Mouse (Mus musculus) hindbrain, embryonic 11.5 days (tissue): ENCODE results near the gene Dpp6. TPM values are rescaled to one million over a fixed set of nuclear protein-coding genes. Genes with fewer than 3 reads are reported as not detected.

Source experiments
- ATAC-seq: fragments of 200-750 bp; cut with Nextera tagmentation; 2 replicates; pipeline ENCODE4 v1.8.0; 2017; ENCODE audit warnings: mild to moderate bottlenecking, moderate TSS enrichment, moderate library complexity; ENCODE audit not compliant: low FRiP score
- DNase-seq: peaks from one replicate; pipeline ENCODE4 v3.0.0-alpha.2; 2015; ENCODE audit warnings: low spot score
- H3K27ac ChIP-seq: fragments of 300-500 bp; sonication (generic); 2 replicates; pipeline ENCODE4 v1.5.1; 2014; ENCODE audit warnings: mild to moderate bottlenecking, low read depth, low read length
- H3K27me3 ChIP-seq: fragments of 300-500 bp; sonication (generic); 2 replicates; pipeline ENCODE4 v1.6.1; 2014; ENCODE audit warnings: mild to moderate bottlenecking, low read length, moderate library complexity, mixed read lengths; ENCODE audit not compliant: control insufficient read depth, insufficient read depth
- H3K36me3 ChIP-seq: fragments of 300-500 bp; sonication (generic); 2 replicates; pipeline ENCODE4 v1.6.1; 2014; ENCODE audit warnings: mild to moderate bottlenecking, low read length, moderate library complexity, mixed read lengths; ENCODE audit not compliant: control insufficient read depth, insufficient read depth
- H3K4me1 ChIP-seq: fragments of 300-500 bp; sonication (generic); replicated peaks from 2 replicates; pipeline ENCODE4 v1.6.1; 2014; ENCODE audit warnings: low read length, mixed read lengths; ENCODE audit not compliant: control insufficient read depth, insufficient read depth
- H3K4me2 ChIP-seq: fragments of 300-500 bp; sonication (generic); replicated peaks from 2 replicates; pipeline ENCODE4 v1.6.1; 2014; ENCODE audit warnings: mild to moderate bottlenecking, low read depth, low read length
- H3K4me3 ChIP-seq: fragments of 300-500 bp; sonication (generic); 2 replicates; pipeline ENCODE4 v1.5.1; 2014; ENCODE audit warnings: low read depth, low read length
- H3K9ac ChIP-seq: fragments of 300-500 bp; sonication (generic); 2 replicates; pipeline ENCODE4 v1.6.1; 2014; ENCODE audit warnings: low read depth, low read length
- H3K9me3 ChIP-seq: fragments of 300-500 bp; sonication (generic); 2 replicates; pipeline ENCODE4 v1.6.1; 2016; ENCODE audit warnings: low read length; ENCODE audit not compliant: control insufficient read depth
- WGBS: fragments of 180-500 bp; shearing (Covaris S2); extraction: QIAGEN DNeasy Blood & Tissue Kit; methylation state at CpG from one replicate; pipeline ENCODE4 v1.1.7; 2014; 5-methylcytosine and 5-hydroxymethylcytosine counted together
- polyA plus RNA-seq: library from polyadenylated mRNA; unstranded; fragments of >200 nt; fragmentation: Nextera tagmentation; extraction: Ambion mirVana; gene quantifications from 2 replicates; pipeline ENCODE4 v1.2.1, GENCODE M21; 2014

Dpp6 gene
- polyA plus RNA-seq, 1 experiment from 2014 or later: 13.8 TPM

DNA sequence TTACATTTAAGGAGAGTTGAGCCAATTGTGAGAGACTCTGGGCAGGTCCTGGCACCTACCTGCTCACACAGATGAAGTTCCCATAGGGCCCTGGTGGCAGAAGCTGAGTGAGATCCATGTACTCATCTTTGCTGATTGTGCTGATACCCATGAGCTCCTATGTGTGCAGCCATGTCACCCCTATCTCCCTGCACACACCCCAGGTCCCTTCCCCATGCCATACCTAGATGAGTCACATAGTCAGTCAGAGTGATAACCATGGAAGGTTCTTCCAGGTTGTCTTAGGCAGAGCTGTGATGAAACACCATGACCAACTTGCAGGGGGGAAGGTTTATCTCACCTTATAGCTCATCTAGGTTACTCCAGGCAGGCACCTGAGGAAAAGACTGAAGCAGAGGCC lies 890.3 kb downstream of the Dpp6 start:
- Histone ChIP-seq H3K36me3 (no peaks in the 10 kb centered on the region), H3K9me3 (no peaks in the 10 kb centered on the region), H3K9ac (no peak overlapping the region), H3K27me3 (no peaks in the 10 kb centered on the region), H3K4me3 (no peak overlapping the region), H3K4me2 (no peak overlapping the region), H3K4me1 (no peaks in the 10 kb centered on the region; the same call in 1 of the 2 replicates), H3K27ac (no peak overlapping the region)
- ATAC-seq (no peak), DNase-seq (no peak)

DNA sequence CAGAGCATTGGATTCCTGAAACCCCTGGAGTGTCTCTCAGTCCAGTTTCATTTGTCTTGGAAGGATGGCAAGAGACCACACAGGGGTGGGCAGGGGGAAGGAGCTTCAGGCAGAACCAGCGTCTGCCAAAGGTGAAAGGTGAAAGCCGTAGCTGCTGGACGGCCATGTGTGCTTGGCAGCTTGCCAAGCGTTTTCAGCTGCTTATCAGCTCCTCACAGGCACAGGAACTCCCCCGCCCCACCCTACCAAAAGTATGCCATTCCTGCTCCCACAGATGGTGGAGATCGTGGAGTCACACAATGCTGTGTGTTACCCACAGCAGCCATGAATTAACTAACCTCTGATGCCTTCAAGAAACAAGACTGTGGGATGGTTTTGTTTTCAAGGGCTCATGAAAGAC lies 891.2 kb downstream of the Dpp6 start:
- DNase-seq: peak; percentile 26
- no peaks in the 10 kb centered on the region for H3K4me1 ChIP-seq
- H3K9ac ChIP-seq: no peak overlapping the region
- no peak overlapping the region for H3K4me2 ChIP-seq
- H3K9me3 ChIP-seq: no peaks in the 10 kb centered on the region
- H3K36me3 ChIP-seq: no peaks in the 10 kb centered on the region
- 47% methylated on average over 6 of the region's 6 CpGs for WGBS
- H3K4me3 ChIP-seq: no peak overlapping the region
- no peak for ATAC-seq
- H3K27ac ChIP-seq: no peak overlapping the region
- H3K27me3 ChIP-seq: no peaks in the 10 kb centered on the region

DNA sequence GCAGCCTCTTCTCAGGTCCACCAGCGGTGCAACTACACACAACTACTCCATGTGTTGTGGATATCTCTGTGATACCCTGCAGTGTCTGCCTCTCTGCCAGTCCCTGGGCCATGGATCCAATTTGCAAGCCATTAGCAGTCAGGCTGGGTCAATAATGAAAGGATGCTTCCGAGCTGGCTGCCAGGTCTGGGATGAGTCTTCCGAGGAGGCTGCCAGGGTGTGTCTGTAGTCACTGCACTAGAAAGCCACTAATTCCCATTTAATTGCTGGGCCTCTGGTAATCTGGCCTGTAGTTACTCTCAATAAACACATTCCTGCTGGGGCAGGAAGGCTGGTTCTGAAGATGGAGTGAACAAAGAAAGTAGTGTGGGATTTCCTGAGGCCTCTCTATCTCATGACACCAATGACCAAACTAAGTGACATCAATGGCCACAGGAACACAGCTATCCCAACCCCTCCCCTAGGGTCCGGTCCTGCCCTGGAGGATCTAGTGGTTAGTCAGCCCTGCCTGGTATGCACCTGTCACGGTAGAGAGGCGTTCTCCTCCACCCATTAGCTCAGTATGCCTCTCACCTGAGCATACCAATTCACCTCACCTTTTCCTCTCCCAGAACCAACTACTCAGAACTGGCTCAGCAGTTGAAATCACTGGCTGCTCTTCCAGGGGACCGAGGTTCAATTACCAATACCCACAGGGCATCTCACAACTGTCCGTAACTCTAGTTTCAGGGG lies 894.6 kb downstream of the Dpp6 start:
- no peak overlapping the region for H3K27ac ChIP-seq

DNA sequence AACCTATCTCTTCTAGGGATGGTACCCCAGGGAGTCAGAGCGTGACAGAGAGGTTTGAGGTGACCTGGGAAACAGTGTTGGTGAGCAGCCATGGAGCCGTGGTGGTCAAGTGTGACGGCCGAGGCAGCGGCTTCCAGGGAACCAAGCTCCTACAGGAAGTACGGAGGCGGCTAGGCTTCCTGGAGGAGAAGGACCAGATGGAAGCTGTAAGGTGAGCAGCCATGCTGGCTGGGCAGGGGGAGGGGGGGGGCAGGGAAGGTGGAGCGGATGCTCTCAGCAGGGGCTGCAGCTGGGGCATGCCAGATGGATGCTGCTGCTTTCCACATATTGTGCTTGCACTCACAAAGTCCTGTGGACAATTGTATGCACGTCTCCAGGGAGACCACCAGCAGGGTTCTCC lies 897.4 kb downstream of the Dpp6 start:
- ATAC-seq (peak; percentile 57), DNase-seq (peak; percentile 21)
- no peaks in the 10 kb centered on the region for H3K27me3 ChIP-seq
- H3K9ac ChIP-seq: no peak overlapping the region
- H3K9me3 ChIP-seq: no peaks in the 10 kb centered on the region
- WGBS: 55% methylated on average over 9 of the region's 9 CpGs
- H3K27ac ChIP-seq: no peak overlapping the region
- no peaks in the 10 kb centered on the region for H3K36me3 ChIP-seq
- no peak overlapping the region for H3K4me2 ChIP-seq
- H3K4me1 ChIP-seq: no peaks in the 10 kb centered on the region
- H3K4me3 ChIP-seq: no peak overlapping the region

More for the DNA sequence above, 894.6 kb downstream of the Dpp6 start:
- Histone ChIP-seq H3K4me1 (no peaks in the 10 kb centered on the region), H3K4me3 (no peak overlapping the region), H3K27me3 (no peaks in the 10 kb centered on the region), H3K9me3 (no peaks in the 10 kb centered on the region), H3K4me2 (no peak overlapping the region), H3K9ac (no peak overlapping the region), H3K36me3 (no peaks in the 10 kb centered on the region)
- no peak for ATAC-seq
- WGBS: 72% methylated on average over 8 of the region's 8 CpGs
- no peak for DNase-seq

DNA sequence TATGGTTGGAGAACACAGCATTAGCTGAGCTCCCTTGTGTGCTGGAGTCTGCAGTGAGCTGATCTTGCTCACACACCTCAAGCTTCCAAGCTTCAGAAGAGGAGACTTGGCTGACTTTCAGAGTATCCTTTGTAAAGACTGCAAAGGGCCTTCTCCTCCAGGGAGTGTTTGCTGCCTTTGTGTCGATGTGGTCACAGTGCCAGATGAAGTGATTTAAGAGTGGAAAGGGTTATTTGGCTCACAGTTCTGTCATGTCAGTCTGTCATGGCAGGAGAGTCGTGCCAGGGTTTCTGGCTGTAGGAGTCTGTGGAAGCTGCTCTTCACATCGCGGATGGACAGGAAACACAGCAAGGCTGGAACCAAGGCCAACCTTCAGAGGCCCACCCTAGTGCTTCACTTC lies 899.0 kb downstream of the Dpp6 start:
- no peaks in the 10 kb centered on the region for H3K36me3 ChIP-seq
- no peak for DNase-seq
- H3K27ac ChIP-seq: no peak overlapping the region
- no peak overlapping the region for H3K9ac ChIP-seq
- no peak for ATAC-seq
- no peaks in the 10 kb centered on the region for H3K4me1 ChIP-seq
- no peaks in the 10 kb centered on the region for H3K27me3 ChIP-seq
- H3K4me2 ChIP-seq: no peak overlapping the region
- H3K4me3 ChIP-seq: no peak overlapping the region
- H3K9me3 ChIP-seq: no peaks in the 10 kb centered on the region
- WGBS: 87% methylated on average over 4 of the region's 4 CpGs

DNA sequence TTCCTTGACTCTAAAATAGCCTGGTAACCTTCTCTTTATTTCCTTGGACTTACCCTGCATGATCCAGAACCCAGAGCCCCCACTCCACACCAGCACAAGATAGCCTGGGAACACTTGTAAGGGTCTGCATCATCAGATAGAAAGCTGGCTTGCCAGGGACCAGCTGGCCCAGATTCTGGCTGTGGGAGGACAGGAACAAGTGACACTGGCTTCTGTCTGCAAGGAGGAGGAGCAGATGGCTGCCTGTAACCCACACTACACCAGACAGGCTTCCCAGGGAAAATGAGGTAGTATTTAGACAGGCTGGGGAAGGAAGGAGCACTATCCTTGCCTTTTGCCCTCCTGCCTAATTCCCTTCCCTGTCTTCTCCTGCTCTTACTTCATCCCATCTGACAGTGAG lies 900.3 kb downstream of the Dpp6 start:
- Histone ChIP-seq H3K27ac (no peak overlapping the region), H3K4me2 (no peak overlapping the region), H3K36me3 (no peaks in the 10 kb centered on the region), H3K27me3 (no peaks in the 10 kb centered on the region), H3K9me3 (no peaks in the 10 kb centered on the region), H3K9ac (no peak overlapping the region), H3K4me3 (no peak overlapping the region), H3K4me1 (no peaks in the 10 kb centered on the region)
- DNase-seq (no peak), ATAC-seq (no peak)

DNA sequence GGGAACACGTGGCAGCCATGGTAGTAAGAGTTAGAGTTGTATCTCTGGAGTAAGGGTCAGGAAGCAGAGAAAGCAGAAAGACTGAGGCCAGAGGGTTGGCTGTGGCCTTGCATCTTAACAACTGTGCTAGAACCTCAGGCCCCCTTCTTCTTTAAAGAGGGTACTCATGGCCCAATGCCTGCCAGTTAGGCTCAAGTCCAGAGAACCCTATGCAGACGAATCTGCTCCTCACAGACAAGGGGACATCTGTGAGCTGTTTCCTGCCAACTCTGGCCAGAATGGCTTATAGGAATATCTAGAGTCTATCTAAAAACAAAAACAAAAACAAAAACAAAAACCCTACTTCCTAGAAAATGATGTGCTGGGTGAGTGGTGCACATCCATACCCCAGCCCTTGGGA lies 902.3 kb downstream of the Dpp6 start:
- Histone ChIP-seq H3K36me3 (no peaks in the 10 kb centered on the region), H3K4me2 (no peak overlapping the region), H3K4me3 (no peak overlapping the region), H3K27me3 (no peaks in the 10 kb centered on the region), H3K27ac (no peak overlapping the region), H3K4me1 (no peaks in the 10 kb centered on the region), H3K9me3 (no peaks in the 10 kb centered on the region), H3K9ac (no peak overlapping the region)
- ATAC-seq (no peak), DNase-seq (no peak)
- 85% methylated on average over 2 of the region's 2 CpGs for WGBS

DNA sequence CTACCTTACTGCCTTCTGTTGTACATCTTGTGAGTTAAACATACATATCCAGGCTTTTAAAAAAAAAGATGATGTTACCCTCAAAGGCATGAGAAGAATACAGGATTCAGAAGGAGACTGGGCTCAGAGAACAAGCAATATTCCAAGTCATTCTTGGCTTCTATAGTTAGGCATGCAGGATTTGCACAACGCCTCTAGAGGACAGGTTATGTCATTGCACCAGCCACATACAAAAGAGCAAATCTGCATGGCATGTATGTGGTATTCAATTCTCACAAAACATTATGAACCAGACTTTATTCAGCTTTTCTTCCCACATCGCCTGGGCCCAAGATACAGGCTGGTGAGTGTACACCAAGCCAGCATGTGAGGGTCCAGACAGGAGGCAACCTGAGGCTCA lies 907.5 kb downstream of the Dpp6 start:
- Histone ChIP-seq H3K4me1 (no peaks in the 10 kb centered on the region), H3K4me3 (no peak overlapping the region), H3K36me3 (no peaks in the 10 kb centered on the region), H3K27me3 (no peaks in the 10 kb centered on the region), H3K27ac (no peak overlapping the region), H3K9ac (no peak overlapping the region), H3K4me2 (no peak overlapping the region), H3K9me3 (no peaks in the 10 kb centered on the region)
- DNase-seq (no peak), ATAC-seq (no peak)
- 28% methylated on average over 2 of the region's 2 CpGs for WGBS

DNA sequence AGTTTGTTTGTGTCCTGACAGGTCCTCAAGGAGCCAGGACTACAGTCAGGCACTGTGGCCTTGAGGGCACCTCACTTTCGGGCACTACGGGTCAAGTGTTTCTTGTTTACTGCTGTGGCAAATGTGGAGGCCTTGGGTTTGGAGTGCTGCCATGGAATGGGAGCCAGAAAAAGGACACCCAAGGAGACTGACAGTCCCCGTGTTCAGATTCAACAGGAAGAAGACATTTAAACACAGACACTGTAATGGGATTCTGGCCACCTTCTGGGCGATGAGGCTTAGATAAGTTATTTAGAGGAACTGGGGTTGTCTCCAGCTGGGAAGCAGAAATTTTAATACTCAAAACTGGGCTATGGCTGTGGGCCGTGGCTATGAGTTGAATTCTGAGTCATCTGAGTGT lies 913.7 kb downstream of the Dpp6 start:
- Histone ChIP-seq H3K4me2 (no peak overlapping the region), H3K9ac (no peak overlapping the region), H3K27ac (no peak overlapping the region), H3K27me3 (no peaks in the 10 kb centered on the region), H3K4me3 (no peak overlapping the region), H3K9me3 (no peaks in the 10 kb centered on the region; the same call in 1 of the 2 replicates), H3K4me1 (no peaks in the 10 kb centered on the region), H3K36me3 (no peaks in the 10 kb centered on the region)
- no peak for DNase-seq
- 82% methylated on average over 5 of the region's 5 CpGs for WGBS
- no peak for ATAC-seq
